Mouse (Mus musculus): ENCODE data around the gene Rph3a. TPM values are rescaled to one million over a fixed set of nuclear protein-coding genes. Genes with fewer than 3 reads are reported as not detected.
"Not testable (repeated sequence)": the region's sequence is repeated elsewhere in the genome, so short reads cannot be mapped to it uniquely, and the experiment has no call there.

The Rph3a gene
- polyA plus RNA-seq, 1 experiment from 2014 or later, result 2.2 TPM

DNA sequence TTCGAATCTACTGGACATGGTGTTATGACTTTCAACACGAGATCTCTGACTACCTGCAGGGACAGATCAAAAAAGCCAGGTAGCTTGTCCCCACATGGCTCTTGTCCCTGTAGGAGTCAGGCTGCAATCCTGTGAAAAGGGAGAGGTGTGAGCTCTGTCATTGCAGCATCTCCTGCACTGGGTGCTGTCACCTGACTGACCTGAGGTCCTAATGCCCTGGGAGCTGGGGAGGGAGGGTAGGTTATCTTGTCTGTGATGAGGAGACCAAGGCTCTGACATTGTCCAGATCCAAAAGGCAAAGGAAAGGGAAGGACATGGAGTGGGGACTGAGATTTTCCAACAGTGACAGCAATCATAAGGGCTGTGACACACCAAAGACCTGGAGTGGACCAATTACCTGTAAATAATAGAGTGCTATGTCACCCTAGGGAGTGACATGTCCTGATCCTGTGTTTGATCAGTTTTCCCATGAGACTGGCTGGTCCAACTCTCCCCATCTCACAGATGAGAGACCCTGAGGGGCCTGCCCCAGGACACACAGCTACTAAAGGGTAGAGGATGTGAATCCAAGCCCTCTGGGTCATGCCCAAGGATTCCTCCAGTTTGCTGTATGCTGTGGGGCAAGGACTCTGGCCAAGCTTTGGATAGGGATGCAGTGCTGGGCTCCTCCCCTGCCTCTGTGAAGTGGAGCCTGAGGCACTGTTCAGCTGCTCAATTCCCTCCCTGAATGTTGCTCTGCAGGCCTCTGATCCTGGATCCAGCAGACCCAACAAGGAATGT is 90.5 kb downstream of the Rph3a start:
- H3K27me3 ChIP-seq (ENCODE audit: control insufficient read depth, insufficient read depth, low read length); H3K9ac ChIP-seq (ENCODE audit: low read length); H3K4me1 ChIP-seq (replicated peaks; ENCODE audit: control insufficient read depth, insufficient read depth, low read length); H3K9me3 ChIP-seq (ENCODE audit: control insufficient read depth, low read length); H3K4me3 ChIP-seq (ENCODE audit: low read depth, low read length); H3K4me2 ChIP-seq (ENCODE audit: low read depth, low read length, severe bottlenecking); H3K36me3 ChIP-seq (ENCODE audit: control insufficient read depth, insufficient read depth, low read length); H3K27ac ChIP-seq (ENCODE audit: low read depth, low read length); ATAC-seq (replicated peaks; ENCODE audit: low FRiP score): not testable (repeated sequence)
- WGBS, result 79% methylated on average over 2 of the region's 2 CpGs
- peak; percentile 2 for DNase-seq (ENCODE audit: low spot score)

DNA sequence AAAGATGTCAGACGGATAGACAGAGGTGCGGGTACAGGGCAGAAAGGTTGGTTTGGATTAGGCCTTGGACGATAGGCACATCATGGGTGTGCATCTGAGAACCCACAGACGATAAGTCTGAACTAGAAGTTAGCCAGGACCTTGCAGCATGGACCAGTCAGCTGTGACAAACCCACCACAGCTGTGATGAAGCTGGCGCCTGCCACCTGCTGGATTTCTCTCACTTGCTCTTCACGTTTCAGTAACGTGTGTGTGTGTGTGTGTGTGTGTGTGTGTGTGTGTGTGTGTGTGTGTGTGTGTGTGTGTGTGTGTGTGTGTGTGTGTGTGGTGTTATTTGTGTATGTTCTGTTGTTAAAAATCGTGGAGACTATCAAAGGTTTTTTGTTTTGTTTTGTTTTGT is 95.7 kb downstream of the Rph3a start, which contains the start of gene Oas1d:
Gene Oas1d (plus strand): TSS at position 333 of the 400 bp plus-strand sequence.
- not testable (repeated sequence) for H3K4me1 ChIP-seq (replicated peaks; ENCODE audit: control insufficient read depth, insufficient read depth, low read length); H3K27me3 ChIP-seq (ENCODE audit: control insufficient read depth, insufficient read depth, low read length); H3K36me3 ChIP-seq (ENCODE audit: control insufficient read depth, insufficient read depth, low read length); H3K27ac ChIP-seq (ENCODE audit: low read depth, low read length); ATAC-seq (replicated peaks; ENCODE audit: low FRiP score); H3K9ac ChIP-seq (ENCODE audit: low read length); H3K4me2 ChIP-seq (ENCODE audit: low read depth, low read length, severe bottlenecking); H3K9me3 ChIP-seq (ENCODE audit: control insufficient read depth, low read length); H3K4me3 ChIP-seq (ENCODE audit: low read depth, low read length)
- 62% methylated on average over 8 of the region's 8 CpGs for WGBS
- peak; percentile 9 for DNase-seq (ENCODE audit: low spot score)

DNA sequence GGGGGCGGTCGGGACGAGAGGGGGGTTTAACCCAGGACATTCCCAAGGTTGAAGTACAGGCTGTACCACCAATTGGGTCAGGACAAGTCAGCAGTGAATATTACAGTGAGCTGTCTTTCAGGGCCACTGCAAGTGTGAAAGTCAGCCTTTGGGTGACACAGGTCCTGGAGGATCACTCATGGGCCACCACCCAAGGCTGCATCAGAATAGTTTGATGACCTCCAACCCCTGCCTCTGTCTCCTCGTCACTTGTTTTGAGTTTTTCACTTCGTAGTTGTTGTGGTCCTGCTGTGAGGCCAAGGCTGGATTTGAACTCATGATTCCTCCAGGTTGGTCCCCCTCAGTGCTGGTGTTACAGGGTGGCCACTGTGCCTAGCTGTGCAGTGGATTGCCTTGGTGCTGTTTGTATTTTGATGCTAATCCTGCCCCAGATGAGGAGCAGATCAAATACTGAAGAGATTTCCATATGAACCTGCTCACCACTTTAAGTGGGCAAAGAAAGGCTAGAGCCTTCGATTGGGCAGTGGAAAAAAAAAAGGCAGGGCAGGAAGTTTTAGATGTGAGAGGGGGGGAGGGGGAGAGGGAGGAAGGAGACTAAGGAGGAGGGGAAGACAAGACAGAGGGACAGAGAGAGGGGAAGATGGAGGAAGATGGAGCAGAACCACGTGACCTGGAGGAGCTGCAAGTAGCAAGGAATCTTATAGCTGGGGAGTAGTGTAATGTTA is 101.5 kb downstream of the Rph3a start:
- Histone ChIP-seq H3K27ac (ENCODE audit: low read depth, low read length) (no peak overlapping the region), H3K4me2 (ENCODE audit: low read depth, low read length, severe bottlenecking) (no peak overlapping the region), H3K4me3 (ENCODE audit: low read depth, low read length) (no peak overlapping the region), H3K36me3 (ENCODE audit: control insufficient read depth, insufficient read depth, low read length) (no peaks in the 10 kb centered on the region), H3K27me3 (ENCODE audit: control insufficient read depth, insufficient read depth, low read length) (no peaks in the 10 kb centered on the region), H3K4me1 (replicated peaks; ENCODE audit: control insufficient read depth, insufficient read depth, low read length) (no peaks in the 10 kb centered on the region), H3K9me3 (ENCODE audit: control insufficient read depth, low read length) (no peaks in the 10 kb centered on the region), H3K9ac (ENCODE audit: low read length) (no peak overlapping the region)
- DNase-seq (ENCODE audit: low spot score) (peak; percentile 4), ATAC-seq (replicated peaks; ENCODE audit: low FRiP score) (no peak)
- 54% methylated on average over 7 of the region's 7 CpGs for WGBS

DNA sequence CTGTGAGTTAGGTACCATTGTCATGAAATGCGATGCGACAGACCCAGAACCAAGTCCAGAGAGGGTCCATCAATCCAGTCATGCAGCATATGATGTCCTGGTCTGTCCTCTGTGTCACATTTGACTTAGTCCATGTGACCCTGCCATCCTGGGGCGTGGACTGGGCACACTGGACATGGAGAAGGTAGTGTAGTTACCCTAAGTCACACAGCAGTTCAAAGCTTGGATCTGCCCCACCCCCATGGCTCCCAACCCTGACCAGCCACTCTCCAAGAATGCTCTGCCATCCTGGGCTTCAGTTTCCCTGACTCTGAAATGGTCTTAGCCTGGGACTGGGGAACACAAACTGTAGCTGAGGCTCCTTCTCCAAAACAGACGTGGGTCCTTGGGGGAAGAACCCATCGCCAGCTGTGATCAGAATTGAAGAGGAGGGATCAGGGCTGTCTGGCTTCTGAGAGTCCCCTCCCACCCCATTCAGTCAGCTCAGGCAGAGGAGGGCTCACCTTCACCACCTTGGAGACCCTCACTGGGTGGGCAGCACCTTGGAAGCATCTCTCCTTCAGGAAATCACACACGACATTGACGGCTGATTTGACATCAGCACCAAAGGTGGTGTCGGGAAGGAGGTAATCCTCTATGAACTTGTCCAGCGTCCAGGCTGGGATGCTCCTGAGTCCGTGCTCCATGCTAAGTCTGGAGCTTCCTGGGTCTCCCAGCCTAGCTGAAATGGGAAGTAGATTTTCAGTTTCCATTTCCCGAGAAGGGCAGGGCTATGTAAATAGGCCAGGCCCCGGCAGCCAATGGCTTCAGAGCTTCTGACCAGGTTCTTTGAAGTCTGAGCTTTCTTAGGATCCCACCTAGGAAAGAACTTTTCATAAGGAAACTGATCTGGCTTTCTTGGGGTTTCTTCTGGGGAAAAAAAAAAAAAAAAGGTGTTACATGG is 102.8 kb downstream of the Rph3a start, which contains the start of gene Oas1a:
Gene Oas1a (minus strand): TSS at position 731 of the 943 bp plus-strand sequence.
- not testable (repeated sequence) for H3K4me1 ChIP-seq (replicated peaks; ENCODE audit: control insufficient read depth, insufficient read depth, low read length); H3K4me2 ChIP-seq (ENCODE audit: low read depth, low read length, severe bottlenecking); H3K27me3 ChIP-seq (ENCODE audit: control insufficient read depth, insufficient read depth, low read length); H3K27ac ChIP-seq (ENCODE audit: low read depth, low read length); H3K4me3 ChIP-seq (ENCODE audit: low read depth, low read length); H3K9me3 ChIP-seq (ENCODE audit: control insufficient read depth, low read length); H3K9ac ChIP-seq (ENCODE audit: low read length); H3K36me3 ChIP-seq (ENCODE audit: control insufficient read depth, insufficient read depth, low read length); ATAC-seq (replicated peaks; ENCODE audit: low FRiP score)
- DNase-seq (ENCODE audit: low spot score), result peak; percentile 44
- WGBS, result 41% methylated on average over 8 of the region's 12 CpGs

DNA sequence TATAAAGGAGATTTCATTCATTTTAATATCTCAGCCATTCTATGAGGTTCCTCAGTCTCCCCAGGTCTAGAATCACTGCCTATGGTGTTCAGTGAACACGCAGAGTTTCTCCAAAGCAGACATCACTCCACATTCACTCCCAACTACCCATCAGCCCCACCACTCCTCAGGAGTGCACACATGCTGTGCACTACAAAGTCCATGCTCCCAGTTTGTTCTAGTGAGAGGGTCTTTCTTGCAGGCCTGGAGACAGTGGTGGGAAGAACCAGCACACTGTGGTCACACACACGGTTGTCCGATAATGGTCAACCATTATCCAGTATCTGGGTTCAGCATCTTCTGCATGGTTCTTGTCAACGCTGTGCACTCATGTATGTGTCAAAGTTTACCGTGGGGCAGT is 107.8 kb downstream of the Rph3a start:
- H3K9me3 ChIP-seq (ENCODE audit: control insufficient read depth, low read length), result no peaks in the 10 kb centered on the region
- no peak overlapping the region for H3K4me2 ChIP-seq (ENCODE audit: low read depth, low read length, severe bottlenecking)
- H3K27me3 ChIP-seq (ENCODE audit: control insufficient read depth, insufficient read depth, low read length), result no peaks in the 10 kb centered on the region
- no peak overlapping the region for H3K4me3 ChIP-seq (ENCODE audit: low read depth, low read length)
- 96% methylated on average over 5 of the region's 5 CpGs for WGBS
- H3K4me1 ChIP-seq (replicated peaks; ENCODE audit: control insufficient read depth, insufficient read depth, low read length), result no peaks in the 10 kb centered on the region
- DNase-seq (ENCODE audit: low spot score), result peak; percentile 19
- H3K36me3 ChIP-seq (ENCODE audit: control insufficient read depth, insufficient read depth, low read length), result no peaks in the 10 kb centered on the region
- no peak overlapping the region for H3K27ac ChIP-seq (ENCODE audit: low read depth, low read length)
- ATAC-seq (replicated peaks; ENCODE audit: low FRiP score), result no peak
- H3K9ac ChIP-seq (ENCODE audit: low read length), result no peak overlapping the region

DNA sequence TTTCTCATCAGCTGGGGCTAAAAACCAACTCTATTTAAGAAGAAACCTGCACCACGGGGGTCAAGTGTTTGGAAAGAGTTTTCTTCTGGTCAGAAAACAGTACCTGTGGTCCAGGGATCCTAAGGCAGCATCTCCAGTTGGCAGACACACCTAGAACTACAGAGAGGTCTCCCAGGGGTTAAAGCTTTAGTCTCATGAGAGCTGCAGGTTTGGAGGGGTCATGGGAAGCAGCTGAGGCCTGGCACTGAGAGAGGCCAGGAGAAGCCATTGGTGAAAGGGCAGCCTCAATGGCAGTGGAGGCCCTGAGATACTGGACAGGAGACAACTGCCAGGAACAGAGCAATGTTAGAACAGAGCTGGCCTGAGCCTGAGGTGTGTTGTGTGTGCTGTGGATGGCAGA is 109.2 kb downstream of the Rph3a start:
- DNase-seq (ENCODE audit: low spot score) (peak; percentile 18), ATAC-seq (replicated peaks; ENCODE audit: low FRiP score) (no peak)
- no peaks in the 10 kb centered on the region for H3K27me3 ChIP-seq (ENCODE audit: control insufficient read depth, insufficient read depth, low read length)
- no peak overlapping the region for H3K9ac ChIP-seq (ENCODE audit: low read length)
- no peak overlapping the region for H3K27ac ChIP-seq (ENCODE audit: low read depth, low read length)
- H3K4me2 ChIP-seq (ENCODE audit: low read depth, low read length, severe bottlenecking), result no peak overlapping the region
- H3K36me3 ChIP-seq (ENCODE audit: control insufficient read depth, insufficient read depth, low read length), result no peaks in the 10 kb centered on the region
- WGBS, result 56% methylated on average over 1 of the region's 1 CpGs
- no peaks in the 10 kb centered on the region for H3K9me3 ChIP-seq (ENCODE audit: control insufficient read depth, low read length)
- H3K4me3 ChIP-seq (ENCODE audit: low read depth, low read length), result no peak overlapping the region
- H3K4me1 ChIP-seq (replicated peaks; ENCODE audit: control insufficient read depth, insufficient read depth, low read length), result no peaks in the 10 kb centered on the region

DNA sequence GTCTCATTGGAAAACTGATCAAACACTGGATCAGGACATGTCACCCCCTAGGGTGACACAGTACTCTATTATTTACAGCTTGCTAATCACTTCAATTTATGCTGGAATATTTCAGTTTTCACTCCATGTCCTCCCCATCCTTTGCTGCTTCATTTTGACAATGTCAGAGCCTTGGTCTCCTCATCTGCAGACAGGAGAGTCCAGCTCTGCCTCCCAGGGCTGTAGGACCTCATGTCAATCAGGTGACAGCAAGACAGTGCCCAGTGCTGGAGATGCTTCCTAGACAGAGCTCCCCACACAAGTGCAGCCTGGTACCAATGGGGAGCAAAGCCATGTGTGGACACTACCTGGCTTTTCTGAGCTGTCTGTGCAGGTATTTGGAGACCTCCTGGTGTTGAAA is 111.2 kb downstream of the Rph3a start:
- H3K4me3 ChIP-seq (ENCODE audit: low read depth, low read length), result no peak overlapping the region
- H3K27ac ChIP-seq (ENCODE audit: low read depth, low read length), result no peak overlapping the region
- no peaks in the 10 kb centered on the region for H3K9me3 ChIP-seq (ENCODE audit: control insufficient read depth, low read length)
- H3K9ac ChIP-seq (ENCODE audit: low read length), result no peak overlapping the region
- H3K4me1 ChIP-seq (replicated peaks; ENCODE audit: control insufficient read depth, insufficient read depth, low read length), result no peaks in the 10 kb centered on the region
- DNase-seq (ENCODE audit: low spot score) (peak; percentile 41), ATAC-seq (replicated peaks; ENCODE audit: low FRiP score) (no peak)
- H3K27me3 ChIP-seq (ENCODE audit: control insufficient read depth, insufficient read depth, low read length), result no peaks in the 10 kb centered on the region
- no peaks in the 10 kb centered on the region for H3K36me3 ChIP-seq (ENCODE audit: control insufficient read depth, insufficient read depth, low read length)
- no peak overlapping the region for H3K4me2 ChIP-seq (ENCODE audit: low read depth, low read length, severe bottlenecking)

DNA sequence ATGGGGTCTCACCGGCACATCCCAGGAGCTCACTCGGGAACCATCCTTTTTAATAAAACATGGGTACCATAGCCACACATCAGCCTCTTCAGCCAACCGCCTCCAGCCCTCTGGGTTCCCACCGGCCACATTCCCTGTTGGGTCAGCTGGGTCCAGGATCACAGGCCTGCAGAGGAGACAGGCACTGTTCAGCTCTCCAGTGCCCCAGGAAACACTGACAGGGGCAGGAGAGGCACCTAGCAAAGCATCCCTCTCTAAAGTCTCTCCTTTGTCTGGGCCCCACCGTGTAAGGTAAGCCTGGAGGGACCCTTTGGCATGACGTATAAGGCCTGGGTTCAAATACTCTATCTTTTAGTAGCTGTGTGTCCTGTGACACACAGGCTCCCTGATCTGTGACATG is 111.6 kb downstream of the Rph3a start:
- H3K27ac ChIP-seq (ENCODE audit: low read depth, low read length), result no peak overlapping the region
- WGBS, result 93% methylated on average over 6 of the region's 6 CpGs
- H3K9ac ChIP-seq (ENCODE audit: low read length), result no peak overlapping the region
- no peak overlapping the region for H3K4me2 ChIP-seq (ENCODE audit: low read depth, low read length, severe bottlenecking)
- H3K36me3 ChIP-seq (ENCODE audit: control insufficient read depth, insufficient read depth, low read length), result no peaks in the 10 kb centered on the region
- DNase-seq (ENCODE audit: low spot score) (peak; percentile 20), ATAC-seq (replicated peaks; ENCODE audit: low FRiP score) (no peak)
- H3K9me3 ChIP-seq (ENCODE audit: control insufficient read depth, low read length), result no peaks in the 10 kb centered on the region
- no peaks in the 10 kb centered on the region for H3K27me3 ChIP-seq (ENCODE audit: control insufficient read depth, insufficient read depth, low read length)
- no peak overlapping the region for H3K4me3 ChIP-seq (ENCODE audit: low read depth, low read length)
- no peaks in the 10 kb centered on the region for H3K4me1 ChIP-seq (replicated peaks; ENCODE audit: control insufficient read depth, insufficient read depth, low read length)

Data from forebrain, embryonic 11.5 days (tissue).